Mouse (Mus musculus) spleen, adult 2 months (tissue): ENCODE data around the gene Bri3.

Experiments
- CTCF ChIP-seq: fragments of 200-500 bp; IDR thresholded peaks from 2 replicates; pipeline ENCODE4 v1.5.1; 2011; ENCODE audit warnings: mild to moderate bottlenecking, inconsistent platforms; ENCODE audit not compliant: insufficient read depth, insufficient read length, insufficient replicate concordance; ENCODE audit errors: extremely low read depth
- POLR2A ChIP-seq: fragments of 200-500 bp; IDR thresholded peaks from 2 replicates; pipeline ENCODE4 v1.6.1; 2011; ENCODE audit warnings: low read depth, low read length, inconsistent platforms

- no peak for TF ChIP-seq CTCF
- no peak for TF ChIP-seq POLR2A
Measured at GRCm38 (mm10) chr5:144296090-144296604, 51.9 kb downstream of the Bri3 start.
